Mouse (Mus musculus): ENCODE measurements at regions not wholly inside any gene's neighbourhood (a gene's known extent, or its start where the extent isn't known, plus 50 kb on each side); places are given as distances from the start of the nearest gene placed in this dataset.

GRCm38 (mm10) chr1:184628566-184629168 is 103.8 kb downstream of the Hlx start:
- Histone ChIP-seq H3K27me3 (no peaks in the 10 kb centered on the region), H3K9me3 (no peaks in the 10 kb centered on the region), H3K27ac (replicated peaks) (no peak overlapping the region), H3K4me1 (no peaks in the 10 kb centered on the region), H3K9ac (replicated peaks) (no peak overlapping the region), H3K4me2 (replicated peaks) (no peak overlapping the region), H3K4me3 (no peak overlapping the region), H3K36me3 (no peaks in the 10 kb centered on the region)
- ATAC-seq (ENCODE audit: low FRiP score, low read depth), result no peak
- 84% methylated on average over 3 of the region's 3 CpGs for WGBS

- H3K4me3 ChIP-seq, result no peak overlapping the region
- no peaks in the 10 kb centered on the region for H3K27me3 ChIP-seq
- no peak overlapping the region for H3K27ac ChIP-seq (replicated peaks)
- no peaks in the 10 kb centered on the region for H3K4me1 ChIP-seq
- H3K9ac ChIP-seq (replicated peaks), result no peak overlapping the region
- no peak overlapping the region for H3K4me2 ChIP-seq (replicated peaks)
- H3K9me3 ChIP-seq, result no peaks in the 10 kb centered on the region
- H3K36me3 ChIP-seq, result no peaks in the 10 kb centered on the region
- ATAC-seq (ENCODE audit: low FRiP score, low read depth), result no peak
- WGBS, result 95% methylated on average over 3 of the region's 3 CpGs
These were observed 110.0 kb downstream of the Hlx start for GRCm38 (mm10) chr1:184622462-184622861.

GRCm38 (mm10) chr1:184621950-184622349 is 110.5 kb downstream of the Hlx start:
- 92% methylated on average over 15 of the region's 15 CpGs for WGBS

GRCm38 (mm10) chr1:184617853-184618454 is 114.5 kb downstream of the Hlx start:
- H3K4me2 ChIP-seq (replicated peaks), result no peak overlapping the region
- H3K36me3 ChIP-seq, result no peaks in the 10 kb centered on the region
- no peaks in the 10 kb centered on the region for H3K4me1 ChIP-seq
- H3K27ac ChIP-seq (replicated peaks), result no peak overlapping the region
- 89% methylated on average over 8 of the region's 8 CpGs for WGBS
- no peaks in the 10 kb centered on the region for H3K27me3 ChIP-seq
- H3K9me3 ChIP-seq, result no peaks in the 10 kb centered on the region
- H3K4me3 ChIP-seq, result no peak overlapping the region
- no peak overlapping the region for H3K9ac ChIP-seq (replicated peaks)
- ATAC-seq (ENCODE audit: low FRiP score, low read depth), result no peak

More at GRCm38 (mm10) chr1:184621950-184622349, 110.5 kb downstream of the Hlx start:
- Histone ChIP-seq H3K27me3 (no peaks in the 10 kb centered on the region), H3K27ac (replicated peaks) (no peak overlapping the region), H3K4me1 (no peaks in the 10 kb centered on the region), H3K9ac (replicated peaks) (no peak overlapping the region), H3K36me3 (no peaks in the 10 kb centered on the region), H3K4me2 (replicated peaks) (no peak overlapping the region), H3K9me3 (no peaks in the 10 kb centered on the region), H3K4me3 (no peak overlapping the region)
- ATAC-seq (ENCODE audit: low FRiP score, low read depth), result no peak

GRCm38 (mm10) chr1:184615991-184616390 is 116.4 kb downstream of the Hlx start:
- no peaks in the 10 kb centered on the region for H3K9me3 ChIP-seq
- no peaks in the 10 kb centered on the region for H3K27me3 ChIP-seq
- H3K9ac ChIP-seq (replicated peaks), result no peak overlapping the region
- WGBS, result 76% methylated on average over 3 of the region's 3 CpGs
- no peak overlapping the region for H3K27ac ChIP-seq (replicated peaks)
- H3K4me3 ChIP-seq, result no peak overlapping the region
- no peaks in the 10 kb centered on the region for H3K4me1 ChIP-seq
- ATAC-seq (ENCODE audit: low FRiP score, low read depth), result no peak
- H3K36me3 ChIP-seq, result no peaks in the 10 kb centered on the region
- H3K4me2 ChIP-seq (replicated peaks), result no peak overlapping the region

- H3K27me3 ChIP-seq, result no peaks in the 10 kb centered on the region
- H3K4me3 ChIP-seq, result no peak overlapping the region
- no peak for ATAC-seq (ENCODE audit: low FRiP score, low read depth)
- no peak overlapping the region for H3K4me2 ChIP-seq (replicated peaks)
- H3K36me3 ChIP-seq, result no peaks in the 10 kb centered on the region
- H3K4me1 ChIP-seq, result no peaks in the 10 kb centered on the region
- no peak overlapping the region for H3K27ac ChIP-seq (replicated peaks)
- no peaks in the 10 kb centered on the region for H3K9me3 ChIP-seq
- WGBS, result 89% methylated on average over 21 of the region's 21 CpGs
- no peak overlapping the region for H3K9ac ChIP-seq (replicated peaks)
These were observed 117.6 kb downstream of the Hlx start for GRCm38 (mm10) chr1:184614699-184615415.

- WGBS, result 82% methylated on average over 4 of the region's 4 CpGs
- Histone ChIP-seq H3K4me2 (replicated peaks) (no peak overlapping the region), H3K4me3 (no peak overlapping the region), H3K4me1 (no peaks in the 10 kb centered on the region), H3K9ac (replicated peaks) (no peak overlapping the region), H3K9me3 (no peaks in the 10 kb centered on the region), H3K36me3 (no peaks in the 10 kb centered on the region), H3K27me3 (no peaks in the 10 kb centered on the region), H3K27ac (replicated peaks) (no peak overlapping the region)
- ATAC-seq (ENCODE audit: low FRiP score, low read depth), result no peak
These were observed 119.5 kb downstream of the Hlx start for GRCm38 (mm10) chr1:184612880-184613279.

- Histone ChIP-seq H3K27me3 (no peaks in the 10 kb centered on the region), H3K4me3 (no peak overlapping the region), H3K4me1 (no peaks in the 10 kb centered on the region), H3K9me3 (no peaks in the 10 kb centered on the region), H3K36me3 (no peaks in the 10 kb centered on the region), H3K27ac (replicated peaks) (no peak overlapping the region), H3K9ac (replicated peaks) (no peak overlapping the region), H3K4me2 (replicated peaks) (no peak overlapping the region)
- ATAC-seq (ENCODE audit: low FRiP score, low read depth), result no peak
- WGBS, result 54% methylated on average over 5 of the region's 5 CpGs
These were observed 123.5 kb downstream of the Hlx start for GRCm38 (mm10) chr1:184608938-184609337.

- WGBS, result 88% methylated on average over 2 of the region's 2 CpGs
- H3K9me3 ChIP-seq, result no peaks in the 10 kb centered on the region
- no peak for ATAC-seq (ENCODE audit: low FRiP score, low read depth)
These were observed 124.1 kb downstream of the Hlx start for GRCm38 (mm10) chr1:184608338-184608737.

GRCm38 (mm10) chr1:184606541-184606940 is 125.9 kb downstream of the Hlx start:
- Histone ChIP-seq H3K4me3 (no peak overlapping the region), H3K4me1 (no peaks in the 10 kb centered on the region), H3K9ac (replicated peaks) (no peak overlapping the region), H3K9me3 (no peaks in the 10 kb centered on the region), H3K4me2 (replicated peaks) (no peak overlapping the region), H3K36me3 (no peaks in the 10 kb centered on the region), H3K27ac (replicated peaks) (no peak overlapping the region), H3K27me3 (no peaks in the 10 kb centered on the region)
- ATAC-seq (ENCODE audit: low FRiP score, low read depth), result no peak
- 86% methylated on average over 8 of the region's 8 CpGs for WGBS

More at GRCm38 (mm10) chr1:184608338-184608737, 124.1 kb downstream of the Hlx start:
- Histone ChIP-seq H3K4me2 (replicated peaks) (no peak overlapping the region), H3K9ac (replicated peaks) (no peak overlapping the region), H3K4me3 (no peak overlapping the region), H3K27me3 (no peaks in the 10 kb centered on the region), H3K36me3 (no peaks in the 10 kb centered on the region), H3K27ac (replicated peaks) (no peak overlapping the region), H3K4me1 (no peaks in the 10 kb centered on the region)

- Histone ChIP-seq H3K4me2 (replicated peaks) (no peak overlapping the region), H3K36me3 (no peaks in the 10 kb centered on the region), H3K9ac (replicated peaks) (no peak overlapping the region), H3K27ac (replicated peaks) (no peak overlapping the region), H3K4me1 (no peaks in the 10 kb centered on the region), H3K4me3 (no peak overlapping the region), H3K9me3 (no peaks in the 10 kb centered on the region), H3K27me3 (no peaks in the 10 kb centered on the region)
- WGBS, result 92% methylated on average over 7 of the region's 7 CpGs
- ATAC-seq (ENCODE audit: low FRiP score, low read depth), result no peak
These were observed 126.8 kb downstream of the Hlx start for GRCm38 (mm10) chr1:184605666-184606065.

- H3K4me3 ChIP-seq, result no peak overlapping the region
- no peaks in the 10 kb centered on the region for H3K27me3 ChIP-seq
- H3K27ac ChIP-seq (replicated peaks), result no peak overlapping the region
- 93% methylated on average over 6 of the region's 6 CpGs for WGBS
- no peaks in the 10 kb centered on the region for H3K4me1 ChIP-seq
- H3K9me3 ChIP-seq, result no peaks in the 10 kb centered on the region
- no peaks in the 10 kb centered on the region for H3K36me3 ChIP-seq
- no peak for ATAC-seq (ENCODE audit: low FRiP score, low read depth)
- no peak overlapping the region for H3K4me2 ChIP-seq (replicated peaks)
- H3K9ac ChIP-seq (replicated peaks), result no peak overlapping the region
These were observed 129.3 kb downstream of the Hlx start for GRCm38 (mm10) chr1:184603136-184603535.

Data from midbrain, embryonic 12.5 days (tissue).